Mouse (Mus musculus) liver, embryonic 14.5 days (tissue): ENCODE results near the gene Atp8a1. TPM values are rescaled to one million over a fixed set of nuclear protein-coding genes. Genes with fewer than 3 reads are reported as not detected.

Experiments
- ATAC-seq: fragments of 200-750 bp; cut with Nextera tagmentation; 2 replicates; pipeline ENCODE4 v1.8.0; 2017; ENCODE audit warnings: moderate number of reproducible peaks, mild to moderate bottlenecking, moderate library complexity; ENCODE audit not compliant: insufficient read depth
- DNase-seq, 3 experiments: peaks; one replicate each; pipeline ENCODE4 v3.0.0-alpha.2; 2012 to 2013; ENCODE audit warnings: low read depth in 3 of 3, low spot score in 3 of 3
- H3K27ac ChIP-seq: fragments of 300-500 bp; sonication (generic); 2 replicates; pipeline ENCODE4 v1.5.1; 2014; ENCODE audit warnings: moderate library complexity, mild to moderate bottlenecking, control low read depth, inconsistent platforms
- H3K27me3 ChIP-seq: fragments of 300-500 bp; sonication (generic); 2 replicates; pipeline ENCODE4 v1.6.1; 2014; ENCODE audit warnings: mild to moderate bottlenecking, low read length, moderate library complexity; ENCODE audit not compliant: control insufficient read depth, insufficient read depth
- H3K36me3 ChIP-seq: fragments of 300-500 bp; sonication (generic); replicated peaks from 2 replicates; pipeline ENCODE4 v1.6.1; 2014; ENCODE audit warnings: low read depth; ENCODE audit not compliant: control insufficient read depth, insufficient read depth
- H3K4me1 ChIP-seq, 2 experiments: fragments of 200-500 bp in 1 of 2; fragments of 300-500 bp in 1 of 2; sonication (generic) in 1 of 2; replicated peaks; 2 replicates each; pipeline ENCODE4 v1.6.1; 2012 to 2014; ENCODE audit warnings: antibody characterized with exemption in 1 of 2, inconsistent platforms in 1 of 2, low read length in 1 of 2; ENCODE audit not compliant: control insufficient read depth in 2 of 2, insufficient read depth in 2 of 2
- H3K4me2 ChIP-seq: fragments of 300-500 bp; sonication (generic); 2 replicates; pipeline ENCODE4 v1.6.1; 2014; ENCODE audit warnings: low read depth, mild to moderate bottlenecking, control low read depth, moderate library complexity
- H3K4me3 ChIP-seq, 2 experiments: fragments of 200-500 bp in 1 of 2; fragments of 300-500 bp in 1 of 2; sonication (generic) in 1 of 2; 2 replicates each; pipeline ENCODE4 v1.5.1; 2012 to 2014; ENCODE audit warnings: low read depth in 2 of 2, low read length in 2 of 2, mild to moderate bottlenecking in 2 of 2, control low read depth in 1 of 2, inconsistent platforms in 1 of 2, moderate library complexity in 1 of 2; ENCODE audit not compliant: insufficient read depth in 1 of 2
- H3K9ac ChIP-seq: fragments of 300-500 bp; sonication (generic); replicated peaks from 2 replicates; pipeline ENCODE4 v1.6.1; 2014; ENCODE audit warnings: mild to moderate bottlenecking, control low read depth, moderate library complexity
- H3K9me3 ChIP-seq: fragments of 300-500 bp; sonication (generic); 2 replicates; pipeline ENCODE4 v1.6.1; 2016; ENCODE audit warnings: low read length, mixed read lengths; ENCODE audit not compliant: control insufficient read depth
- CTCF ChIP-seq: IDR thresholded peaks from 2 replicates; pipeline ENCODE4 v1.5.1; 2016; ENCODE audit warnings: antibody characterized with exemption, low read depth, control low read depth
- EP300 ChIP-seq: IDR thresholded peaks from 2 replicates; pipeline ENCODE4 v1.6.1; 2016; ENCODE audit warnings: antibody characterized with exemption, low read depth
- WGBS: fragments of 180-500 bp; shearing (Covaris S2); extraction: QIAGEN DNeasy Blood & Tissue Kit; methylation state at CpG from one replicate; pipeline ENCODE4 v1.1.7; 2014; ENCODE audit not compliant: insufficient replicate concordance; 5-methylcytosine and 5-hydroxymethylcytosine counted together
- polyA plus RNA-seq, 2 experiments: library from polyadenylated mRNA; depleted of rRNA in 1 of 2; stranded (reverse) in 1 of 2; unstranded in 1 of 2; fragments of >200 nt; fragmentation: Nextera tagmentation in 1 of 2; extraction: Ambion mirVana in 1 of 2; gene quantifications; 2 replicates each; pipeline versions ENCODE4 v1.2.1 to v1.2.3; 2012 to 2014

Atp8a1 gene
- polyA plus RNA-seq, 2 experiments = 21.0 to 42.5 TPM

DNA sequence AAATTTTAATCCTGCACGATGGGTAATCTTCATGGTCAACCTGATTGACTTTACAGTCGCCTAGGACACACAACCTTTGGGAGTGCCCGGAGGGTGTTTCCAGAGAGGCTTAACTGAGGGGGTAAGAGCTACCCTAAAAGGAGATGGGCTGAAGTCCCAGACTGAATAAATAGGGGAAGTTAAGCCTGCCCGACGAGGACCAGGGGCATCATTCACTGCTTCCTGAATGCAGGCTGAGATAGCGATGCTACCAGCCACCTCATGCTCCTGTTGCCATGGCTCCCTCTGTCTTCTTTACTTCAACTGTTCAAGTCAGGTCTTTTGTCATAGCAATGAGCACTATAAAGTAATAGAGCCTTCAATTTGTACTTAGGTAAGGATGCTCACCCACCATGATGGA is 177.1 kb downstream of the Atp8a1 start:
- no peaks in the 10 kb centered on the region for H3K27me3 ChIP-seq
- no peaks in the 10 kb centered on the region for H3K4me1 ChIP-seq
- H3K4me2 ChIP-seq = no peak overlapping the region
- H3K9ac ChIP-seq = no peak overlapping the region
- DNase-seq (no peak), ATAC-seq (no peak)
- H3K36me3 ChIP-seq = peaks cover 30% of the 10 kb centered on the region
- no peak for TF ChIP-seq CTCF
- TF ChIP-seq EP300 = no peak
- H3K27ac ChIP-seq = no peak overlapping the region
- H3K9me3 ChIP-seq = no peaks in the 10 kb centered on the region
- H3K4me3 ChIP-seq = no peak overlapping the region
- 50% methylated on average over 6 of the region's 6 CpGs for WGBS

DNA sequence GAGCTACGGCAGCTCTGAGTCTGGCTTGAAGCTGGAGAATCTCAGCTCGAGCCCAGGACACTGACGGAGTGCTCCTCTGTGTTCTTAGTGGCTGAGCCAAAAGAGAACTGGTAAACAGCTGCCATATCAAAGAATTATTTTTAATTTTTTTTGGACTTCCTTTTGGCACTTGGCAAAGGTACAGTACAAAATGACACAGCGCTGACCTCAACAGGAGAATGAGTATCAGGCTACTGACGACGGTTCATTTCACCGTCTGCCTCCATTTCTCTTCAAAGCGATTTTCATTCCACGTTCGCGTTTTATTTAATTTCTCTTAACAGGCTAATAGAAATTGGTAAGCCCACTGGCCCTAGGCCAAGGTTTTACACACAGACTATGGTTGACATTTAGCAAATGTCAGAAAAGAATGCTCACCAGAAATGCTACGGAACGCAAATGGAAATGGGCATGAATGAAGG is 177.8 kb downstream of the Atp8a1 start:
- Histone ChIP-seq H3K9me3 (no peaks in the 10 kb centered on the region), H3K4me3 (no peak overlapping the region), H3K4me2 (no peak overlapping the region), H3K9ac (no peak overlapping the region), H3K4me1 (no peaks in the 10 kb centered on the region), H3K27me3 (no peaks in the 10 kb centered on the region), H3K36me3 (peaks cover 27% of the 10 kb centered on the region), H3K27ac (no peak overlapping the region)
- ATAC-seq = no peak
- 90% methylated on average over 13 of the region's 13 CpGs for WGBS
- DNase-seq = no peak
- TF ChIP-seq CTCF = no peak
- TF ChIP-seq EP300 = no peak

DNA sequence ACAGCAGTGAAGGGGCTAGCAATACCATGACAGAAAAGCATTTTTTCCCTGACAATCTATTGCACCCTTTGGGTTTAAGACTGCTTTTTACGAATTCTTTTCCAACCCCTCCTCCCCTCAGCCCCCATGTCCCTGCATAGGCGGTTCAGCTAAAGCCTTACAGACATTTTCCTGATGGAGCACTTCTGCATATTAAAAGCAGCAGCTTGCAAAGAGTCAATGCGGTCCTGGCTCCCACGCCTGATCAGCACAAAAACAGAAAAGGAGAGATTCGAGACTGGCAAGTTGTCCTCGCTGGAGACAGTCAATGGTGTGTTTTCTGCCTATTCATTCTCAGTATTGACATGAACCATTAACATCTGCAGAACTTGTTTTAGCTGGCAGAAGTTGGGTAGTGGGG is 184.5 kb downstream of the Atp8a1 start:
- TF ChIP-seq CTCF (no peak), EP300 (no peak)
- Histone ChIP-seq H3K27ac (no peak overlapping the region), H3K36me3 (peaks cover 48% of the 10 kb centered on the region), H3K27me3 (no peaks in the 10 kb centered on the region), H3K4me1 (no peaks in the 10 kb centered on the region), H3K9ac (no peak overlapping the region), H3K4me3 (no peak overlapping the region), H3K4me2 (no peak overlapping the region), H3K9me3 (no peaks in the 10 kb centered on the region)
- ATAC-seq = no peak
- 74% methylated on average over 6 of the region's 6 CpGs for WGBS
- DNase-seq = no peak

DNA sequence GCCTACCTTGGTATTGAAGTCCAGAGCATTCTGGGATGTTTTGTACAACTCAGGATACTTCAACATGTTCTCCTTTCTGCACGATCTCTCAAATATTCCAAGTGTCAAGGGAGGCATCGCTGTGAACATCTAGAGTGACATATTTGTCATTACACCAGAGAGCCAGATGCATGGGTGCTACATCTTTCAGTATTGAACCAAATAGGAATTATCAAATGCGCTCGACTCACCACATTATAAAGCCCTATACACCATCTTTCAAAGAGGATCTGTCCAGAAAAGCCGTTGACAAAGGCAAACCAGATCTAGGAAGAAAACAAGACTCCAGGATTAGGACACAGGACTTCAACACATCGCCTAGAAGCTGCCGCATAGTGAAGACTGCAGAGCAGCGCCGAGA is 187.4 kb downstream of the Atp8a1 start:
- H3K4me2 ChIP-seq = no peak overlapping the region
- no peak overlapping the region for H3K27ac ChIP-seq
- no peak for TF ChIP-seq EP300
- TF ChIP-seq CTCF = no peak
- no peaks in the 10 kb centered on the region for H3K4me1 ChIP-seq
- H3K27me3 ChIP-seq = no peaks in the 10 kb centered on the region
- H3K9ac ChIP-seq = no peak overlapping the region
- DNase-seq = no peak
- no peak overlapping the region for H3K4me3 ChIP-seq
- H3K9me3 ChIP-seq = no peaks in the 10 kb centered on the region
- ATAC-seq = no peak
- H3K36me3 ChIP-seq = peaks cover 41% of the 10 kb centered on the region
- 90% methylated on average over 9 of the region's 9 CpGs for WGBS

DNA sequence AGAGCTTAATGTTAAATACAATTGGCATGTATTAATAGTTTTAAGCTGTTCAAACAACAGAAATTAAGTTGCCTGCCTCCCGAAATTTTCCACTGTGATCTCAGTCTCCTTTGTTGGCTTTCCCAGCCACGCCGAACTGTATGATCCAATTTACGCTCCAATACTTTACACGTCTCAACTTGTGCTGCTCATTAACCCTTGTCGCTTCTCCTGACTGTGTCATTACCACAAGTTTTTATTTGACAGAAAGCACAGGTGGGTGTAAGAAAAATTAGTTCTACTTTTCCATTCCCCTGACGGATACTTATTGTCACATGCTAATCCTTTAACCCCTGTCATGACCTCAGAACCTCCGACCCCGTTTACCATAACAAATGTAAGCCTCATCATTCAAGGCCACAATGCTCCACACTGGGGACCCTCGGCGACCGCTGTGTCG is 190.4 kb downstream of the Atp8a1 start:
- no peak overlapping the region for H3K9ac ChIP-seq
- no peak overlapping the region for H3K27ac ChIP-seq
- H3K9me3 ChIP-seq = no peaks in the 10 kb centered on the region
- DNase-seq (no peak), ATAC-seq (no peak)
- no peak overlapping the region for H3K4me3 ChIP-seq
- no peak overlapping the region for H3K4me2 ChIP-seq
- no peaks in the 10 kb centered on the region for H3K4me1 ChIP-seq
- peaks cover 45% of the 10 kb centered on the region for H3K36me3 ChIP-seq
- 87% methylated on average over 13 of the region's 13 CpGs for WGBS
- TF ChIP-seq EP300 (no peak), CTCF (no peak)
- H3K27me3 ChIP-seq = no peaks in the 10 kb centered on the region
